Mouse (Mus musculus) spleen, postnatal 36 days (tissue): Measurements from ENCODE around the gene Slc17a7.
A peak's percentile ranks its signal among the peaks of the same experiment; 100 is the strongest.
"Not testable (repeated sequence)": the region's sequence is repeated elsewhere in the genome, so short reads cannot be mapped to it uniquely, and the experiment has no call there.

Experiments used
- DNase-seq, 2 experiments: peaks; one replicate each; pipeline ENCODE4 v3.0.0; 2022; ENCODE audit warnings: low spot score in 2 of 2, mixed read lengths in 1 of 2

Slc17a7 gene

DNA sequence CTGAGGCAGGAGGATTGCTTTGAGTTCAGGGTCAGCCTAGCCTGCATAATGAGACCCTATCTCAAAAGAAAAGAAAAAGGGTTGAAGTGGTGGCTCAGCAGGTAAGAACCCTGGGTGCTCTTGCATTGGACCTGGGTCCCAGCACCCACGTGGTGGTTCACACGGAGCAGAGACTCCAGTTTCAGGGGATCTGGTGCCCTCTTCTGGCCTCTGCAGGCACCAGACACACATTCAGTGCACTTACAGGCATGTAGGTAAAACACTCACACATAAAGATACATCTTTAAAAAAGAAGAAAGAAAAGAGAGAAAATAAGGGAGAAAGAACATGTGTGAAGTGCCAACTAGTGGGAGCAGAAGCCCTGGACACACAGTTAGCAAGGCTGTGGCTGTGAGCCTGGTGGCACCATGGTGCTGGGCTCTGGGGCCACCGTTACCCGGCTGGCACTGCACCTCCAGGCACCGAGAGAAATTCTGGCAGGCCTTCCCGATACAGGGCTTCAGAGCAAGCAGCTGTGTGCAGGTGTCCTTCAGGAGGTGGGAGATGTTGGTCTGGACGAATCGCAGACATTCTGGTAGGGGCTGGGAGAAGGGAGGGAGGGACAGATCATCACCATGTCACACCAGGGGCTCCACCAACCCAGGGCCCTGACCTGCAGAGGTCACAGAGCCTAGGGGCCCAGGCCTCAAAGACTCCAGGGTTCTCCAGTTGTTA lies 30.1 kb upstream of the Slc17a7 start:
- no peak for DNase-seq

DNA sequence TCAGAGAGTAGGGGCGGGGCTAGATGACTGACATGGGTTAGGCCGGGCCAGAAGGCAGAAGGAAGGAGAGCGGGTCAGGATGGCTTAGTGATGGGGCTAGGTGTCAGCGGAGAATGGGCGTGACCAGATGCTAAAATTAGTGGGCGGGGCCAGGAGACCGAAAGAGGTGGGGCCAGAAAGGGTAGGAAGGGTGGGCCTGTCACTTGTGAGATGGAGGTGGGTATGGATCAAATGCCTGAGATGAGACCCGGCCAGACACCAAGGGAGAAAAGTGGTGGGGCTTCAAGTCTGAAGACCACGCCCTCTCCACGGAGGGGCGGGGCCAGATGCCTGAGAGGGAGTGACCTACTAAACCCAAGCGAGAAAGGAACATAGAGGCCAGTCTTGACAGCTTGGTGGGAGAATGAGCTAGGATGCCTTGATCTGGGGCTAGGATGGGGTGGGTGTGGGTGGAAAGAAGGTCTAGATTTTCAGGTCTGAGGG lies 29.2 kb upstream of the Slc17a7 start:
- peak in 1 of 2 experiments; percentile 63 for DNase-seq

DNA sequence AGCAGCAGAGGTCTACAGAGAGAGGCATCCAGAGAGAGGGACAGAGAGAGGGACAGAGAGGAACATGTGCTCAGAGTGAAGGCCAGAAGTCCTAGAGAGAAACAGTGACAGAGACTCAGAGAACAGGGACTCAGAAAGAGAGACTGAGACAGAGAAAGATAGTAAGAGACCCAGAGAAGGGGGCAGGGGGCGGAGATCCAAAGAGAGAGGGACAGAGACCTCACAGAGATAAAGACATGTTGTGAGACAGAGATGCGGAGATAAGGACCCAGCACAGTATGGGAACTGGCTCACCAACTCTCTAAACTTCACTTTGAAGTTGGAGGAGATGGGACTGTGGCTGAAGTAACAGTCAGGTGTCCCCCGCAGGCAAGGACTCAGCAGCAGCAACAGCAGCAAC lies 28.4 kb upstream of the Slc17a7 start:
- no peak for DNase-seq

DNA sequence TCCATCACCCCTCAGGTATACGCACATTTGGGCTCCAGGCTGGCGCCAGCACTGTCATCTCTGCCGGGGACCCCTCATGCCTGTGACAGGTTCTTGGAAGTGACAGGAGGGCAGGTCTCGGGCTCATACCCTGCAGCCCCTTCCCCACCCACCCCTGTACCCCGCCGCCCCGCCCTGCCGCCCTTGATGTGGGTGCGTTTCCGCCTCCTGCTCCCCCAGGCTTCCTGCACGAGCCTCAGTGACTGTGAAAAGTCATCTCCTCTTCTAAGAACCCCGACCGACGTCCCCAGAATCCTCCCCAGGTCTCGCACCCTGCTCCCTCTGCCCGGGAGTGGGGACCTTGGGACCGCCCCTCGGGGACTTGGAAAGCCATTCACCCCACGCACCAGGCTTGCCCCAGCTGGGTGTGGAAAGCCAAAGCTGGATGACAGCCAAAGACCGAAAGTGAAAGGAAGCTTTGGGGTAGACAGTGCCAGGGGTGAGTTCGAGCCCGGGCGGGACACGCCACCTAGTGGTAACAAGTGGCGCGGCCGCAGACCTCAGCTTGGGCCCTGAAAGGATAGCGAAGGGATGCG lies 27.7 kb upstream of the Slc17a7 start, which contains the start of the genes Gm45713 and Flt3l:
Gene Gm45713, minus strand, starts transcription at position 239 of the 575 bp plus-strand sequence.
Gene Flt3l, minus strand, starts transcription at position 440 of the 575 bp plus-strand sequence.
- peak; percentile 87 to 90 for DNase-seq

DNA sequence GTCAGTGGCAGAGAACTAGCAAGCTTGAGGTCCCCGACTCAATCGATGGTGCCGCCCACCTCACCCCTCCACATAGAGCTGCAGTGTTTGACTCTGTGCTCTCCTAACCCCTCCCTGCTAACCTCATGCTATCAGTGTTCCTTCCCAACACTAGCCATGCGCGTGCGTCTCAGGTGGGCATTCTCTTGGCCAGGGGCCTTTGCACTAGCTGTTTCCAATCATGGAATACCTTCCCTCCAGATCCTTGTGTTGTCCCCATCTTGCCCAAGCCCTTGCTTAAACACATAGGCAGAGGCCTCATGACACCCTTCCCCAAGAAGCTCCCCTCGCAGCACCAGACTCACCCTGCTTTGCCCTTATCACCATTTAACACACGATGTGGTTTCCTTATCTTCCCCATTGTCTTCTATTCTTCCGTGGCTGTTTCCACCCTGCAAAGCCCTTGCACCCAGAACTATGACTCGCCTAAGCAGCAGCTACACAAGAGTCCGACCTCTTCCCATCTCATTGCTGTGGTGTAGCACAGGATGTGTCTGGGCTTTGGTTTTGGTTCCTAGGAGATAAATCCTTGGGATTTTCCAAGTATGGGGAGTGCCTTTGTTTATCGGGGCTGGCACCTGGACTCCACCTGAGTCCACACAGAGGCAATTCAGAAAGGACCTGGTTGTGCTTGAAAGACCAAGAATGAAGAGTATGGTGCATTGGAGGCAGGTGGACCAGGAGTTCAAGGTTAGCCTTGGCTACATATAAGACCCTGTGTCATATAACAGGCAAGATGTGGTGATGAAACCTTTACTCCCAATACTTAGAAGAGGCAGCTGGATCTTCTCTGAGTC lies 26.4 kb upstream of the Slc17a7 start:
- DNase-seq, result no peak

DNA sequence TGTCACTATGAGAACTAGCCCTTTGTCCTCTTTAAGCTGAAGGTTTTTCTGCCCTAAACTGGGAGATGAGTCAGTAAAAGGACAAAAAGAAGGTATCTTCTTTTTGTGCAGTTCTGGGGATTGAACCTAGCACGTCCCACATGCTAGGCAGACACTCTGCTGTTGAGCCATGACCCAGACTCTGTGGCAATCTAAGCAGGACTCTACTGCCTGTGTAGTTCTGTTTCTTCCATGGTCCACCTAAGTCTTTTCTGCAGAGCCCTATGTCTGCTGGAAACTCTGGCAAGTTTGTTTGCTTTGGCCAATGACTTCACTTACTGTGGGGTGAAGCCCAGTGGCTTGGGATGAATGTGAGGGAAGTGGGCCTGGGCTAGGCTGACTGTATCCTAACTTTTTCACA lies 25.3 kb upstream of the Slc17a7 start:
- no peak for DNase-seq

DNA sequence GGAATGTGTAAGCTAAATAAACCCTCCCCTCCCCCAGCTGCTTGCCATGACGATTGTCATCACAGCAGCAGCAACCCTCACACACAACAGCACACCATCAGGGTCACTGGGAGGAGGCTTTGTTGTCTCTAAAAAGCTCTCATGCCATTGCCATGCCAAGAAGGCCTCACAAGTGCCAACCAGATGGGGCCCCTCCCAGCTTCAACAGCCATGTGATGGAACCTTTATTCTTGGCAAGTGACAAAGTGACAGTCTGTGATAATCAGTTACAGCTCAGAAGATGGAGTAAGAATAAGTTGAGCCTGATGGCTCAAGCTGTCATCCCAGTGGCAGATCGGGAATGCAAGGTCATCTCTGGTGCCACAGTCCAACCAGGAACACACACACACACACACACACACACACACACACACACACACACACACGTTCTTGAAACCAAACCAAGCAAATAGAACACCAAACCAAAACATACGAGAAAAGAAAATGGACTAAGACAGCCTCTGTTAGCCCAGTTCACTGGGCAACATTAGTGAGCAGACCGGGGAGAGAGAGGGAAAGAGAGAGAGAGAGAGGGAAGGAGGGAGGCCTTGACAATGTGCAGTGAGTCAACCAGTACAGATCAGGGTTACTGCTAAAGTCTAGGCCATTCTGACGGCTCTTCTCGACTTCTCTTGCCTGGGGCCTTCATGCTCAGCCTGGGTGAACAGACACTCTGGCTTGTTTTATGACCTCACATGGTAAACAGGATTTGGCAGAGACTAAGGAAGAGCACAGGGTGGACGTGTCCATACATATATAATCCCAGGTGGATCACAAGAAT lies 23.6 kb upstream of the Slc17a7 start:
- no peak for DNase-seq

DNA sequence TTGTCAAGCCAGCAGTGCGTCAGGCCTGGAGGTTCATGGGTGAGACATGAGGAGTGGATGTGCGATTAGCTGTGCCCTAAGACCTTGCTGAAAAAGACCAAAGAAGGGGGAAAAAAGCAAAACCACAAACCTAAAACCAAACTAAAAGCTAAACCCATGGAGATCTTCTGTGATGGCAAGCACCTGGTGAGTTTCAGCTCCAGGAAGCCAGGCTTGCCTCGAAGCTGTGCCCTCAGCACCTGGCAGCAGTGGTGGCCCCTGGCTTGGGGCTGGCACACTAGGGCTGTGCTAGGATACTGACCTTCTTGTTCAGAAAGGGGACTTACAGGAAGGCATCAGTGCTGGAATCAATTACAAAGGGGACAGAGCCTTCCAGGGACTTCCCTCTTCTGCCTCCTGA lies 22.4 kb upstream of the Slc17a7 start:
- no peak for DNase-seq

DNA sequence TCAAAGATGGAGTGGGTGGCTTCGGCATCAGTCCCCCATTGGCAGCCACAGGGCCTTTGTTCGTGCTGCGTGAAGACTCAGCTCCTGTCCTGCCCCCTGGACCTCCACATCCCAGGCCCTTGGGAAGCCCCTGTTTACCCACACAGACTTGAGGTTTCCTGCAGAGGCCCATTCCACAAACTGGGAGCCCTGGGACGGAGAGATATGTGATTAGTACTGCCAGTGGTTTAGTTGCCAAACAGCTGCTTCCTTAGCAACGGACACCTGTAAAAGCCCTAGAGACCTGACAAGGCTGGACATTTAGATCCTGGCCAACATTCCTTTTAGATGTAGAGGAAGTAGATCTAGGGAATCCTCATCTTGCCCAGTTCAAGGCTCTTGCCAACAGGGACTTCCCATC lies 21.8 kb upstream of the Slc17a7 start:
- DNase-seq, result no peak

DNA sequence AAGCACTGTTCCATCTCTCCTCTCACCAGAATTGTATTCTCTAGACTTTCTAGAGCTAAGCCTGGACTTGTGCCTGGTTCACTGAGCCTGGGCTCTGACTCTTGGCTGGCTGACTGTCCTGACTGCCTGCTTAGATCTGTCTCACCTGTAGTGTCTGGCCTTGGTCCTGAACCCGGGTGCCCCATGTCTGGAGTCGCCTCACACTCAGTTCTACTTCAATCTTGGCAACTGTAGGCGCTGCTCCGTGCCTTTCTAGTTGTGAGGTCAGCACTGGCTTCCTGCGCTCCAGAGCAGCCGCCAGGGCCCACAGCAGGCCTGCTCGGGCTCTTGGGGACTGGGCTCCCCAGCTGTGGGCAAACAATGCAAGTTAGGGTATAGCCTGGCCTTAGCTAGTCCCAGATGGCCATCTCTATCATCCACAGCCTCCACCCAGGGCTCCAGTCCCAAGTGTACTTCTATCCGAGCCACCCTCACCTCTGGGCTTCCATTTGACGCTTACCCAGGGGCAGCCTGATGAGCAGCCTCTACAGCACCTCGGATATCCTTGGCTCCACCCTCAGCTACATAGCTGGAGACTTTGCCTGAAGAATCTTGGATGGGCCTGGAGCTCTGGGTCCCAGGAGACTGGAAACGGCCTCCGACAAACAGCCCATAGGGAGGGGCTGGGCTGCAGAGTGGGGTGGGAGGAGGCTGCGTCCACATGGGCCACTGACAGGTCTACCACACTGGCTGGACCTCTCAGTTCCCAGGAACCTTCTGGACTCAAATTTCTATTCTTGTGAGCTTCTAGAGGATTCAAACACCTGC lies 19.2 kb upstream of the Slc17a7 start:
- no peak for DNase-seq

DNA sequence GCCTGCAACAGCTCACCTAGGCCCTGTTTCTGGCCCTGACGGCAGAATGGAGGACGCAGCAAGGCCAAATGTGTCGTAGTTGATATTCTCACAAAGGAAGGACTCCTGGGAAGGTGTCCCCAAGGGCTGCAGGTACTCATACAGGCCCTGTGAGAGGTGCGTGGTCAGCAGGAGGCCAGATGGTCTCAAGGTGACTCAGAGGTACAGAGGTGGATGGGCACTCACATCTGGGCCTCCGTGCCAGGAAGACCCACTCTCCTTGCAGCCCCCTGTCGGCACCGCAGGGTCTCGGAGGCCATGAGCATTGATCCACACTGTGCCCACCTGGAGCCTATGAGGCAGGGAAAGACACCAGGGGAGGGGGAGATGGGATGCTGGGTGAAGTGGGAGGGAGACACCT lies 18.3 kb upstream of the Slc17a7 start:
- no peak for DNase-seq

DNA sequence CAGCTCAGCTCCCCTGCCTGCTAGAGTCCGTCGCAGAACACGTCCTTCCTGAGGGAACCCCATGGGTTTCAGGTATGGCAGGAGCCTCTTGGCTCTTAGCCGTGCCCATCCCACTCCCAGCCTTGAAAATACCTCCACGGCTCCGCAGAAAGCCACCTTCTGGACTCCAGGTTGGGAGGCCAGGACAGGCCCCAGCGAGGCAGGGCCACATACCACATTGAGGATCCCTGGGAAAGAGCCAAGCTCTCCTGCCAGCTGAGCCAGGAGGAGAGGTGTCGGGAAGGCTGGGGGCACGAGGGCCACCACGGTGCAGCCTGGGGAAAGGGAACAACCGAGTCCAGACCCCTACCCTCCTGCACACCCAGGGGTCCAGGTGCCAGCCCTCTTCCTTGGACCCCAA lies 16.5 kb upstream of the Slc17a7 start:
- no peak for DNase-seq

DNA sequence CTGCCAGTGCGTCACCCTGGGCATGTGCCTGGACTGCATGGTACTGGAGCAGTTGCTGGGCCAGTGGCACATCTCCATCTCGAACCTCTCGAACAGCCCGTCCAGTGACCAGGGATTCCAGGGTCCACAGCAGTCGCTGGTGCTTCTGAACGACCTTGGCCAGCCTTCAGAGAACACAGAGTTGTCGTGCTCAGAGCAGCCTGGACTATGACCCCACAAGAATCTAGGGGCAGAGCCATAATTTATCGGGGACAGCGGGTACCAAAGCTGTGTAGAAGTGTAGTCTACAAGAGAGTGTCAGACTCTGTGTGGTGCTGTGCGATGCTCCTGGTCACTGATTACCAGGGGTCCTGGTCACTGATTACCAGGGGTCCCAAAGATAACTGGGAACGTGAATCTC lies 15.8 kb upstream of the Slc17a7 start:
- no peak for DNase-seq

DNA sequence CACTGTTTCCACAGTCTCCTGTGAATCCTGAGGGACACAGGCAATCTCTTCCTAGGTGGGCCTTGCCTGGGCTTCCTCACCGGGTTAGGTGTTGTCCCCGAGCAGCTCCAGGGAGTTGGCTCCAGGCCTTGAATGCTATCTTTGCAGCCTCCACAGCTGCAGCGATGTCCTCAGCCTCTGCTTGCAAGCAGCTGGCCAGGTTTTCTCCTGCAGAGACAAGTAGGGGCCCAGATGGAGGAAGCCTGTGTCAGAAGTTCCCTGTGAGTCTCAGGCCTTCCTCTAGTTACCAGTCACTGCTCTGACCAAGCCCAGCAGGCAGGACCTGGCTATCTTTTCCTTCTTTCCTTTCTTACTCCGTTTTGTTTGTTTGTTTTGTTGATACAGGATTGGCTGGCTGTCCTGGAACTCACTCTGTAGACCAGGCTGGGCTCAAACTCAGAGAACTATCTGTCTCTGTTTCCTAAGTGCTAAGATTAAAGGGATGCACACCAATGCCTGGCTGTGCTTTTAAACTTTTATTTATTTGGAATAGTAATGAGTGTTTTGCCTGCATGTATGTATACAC lies 15.1 kb upstream of the Slc17a7 start:
- DNase-seq, result no peak

DNA sequence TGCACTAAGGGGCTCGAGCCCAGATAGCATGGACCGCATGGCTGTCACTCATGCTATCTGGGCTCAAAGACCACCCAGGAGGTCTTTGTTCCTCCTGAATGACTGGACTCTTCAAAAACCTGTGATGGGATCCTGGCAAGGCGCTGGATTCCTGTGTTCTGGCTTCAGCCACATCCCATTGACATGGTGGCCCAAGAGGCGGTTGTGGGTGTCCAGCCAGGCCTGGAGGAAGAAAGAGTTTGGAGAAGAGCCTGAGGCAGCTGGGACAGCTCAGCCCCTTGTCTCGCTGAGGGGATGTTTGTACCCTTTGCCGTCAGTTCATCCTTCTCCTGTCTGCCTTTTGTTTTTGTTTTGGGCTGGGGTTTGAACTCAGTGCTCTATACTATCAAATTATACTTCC lies 14.2 kb upstream of the Slc17a7 start:
- DNase-seq, result no peak

DNA sequence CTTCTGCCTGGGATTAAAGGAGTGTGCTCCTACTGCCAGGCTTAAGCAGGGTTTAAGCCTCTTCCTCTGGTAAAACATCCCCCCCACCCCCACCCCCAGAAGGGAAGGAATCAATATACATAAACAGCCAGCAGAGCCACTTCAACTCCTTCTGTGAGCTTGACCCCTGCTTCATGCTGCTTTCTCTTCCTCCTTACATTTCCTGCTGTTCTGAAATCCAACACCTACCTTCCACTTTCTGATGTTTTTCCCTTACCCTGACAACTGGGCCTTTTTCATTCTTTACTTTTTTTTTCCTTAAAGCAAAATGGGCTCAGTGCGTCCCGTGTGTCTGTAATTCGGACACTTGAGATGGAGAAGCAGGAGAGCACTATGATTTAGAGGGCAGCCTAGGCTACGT lies 13.4 kb upstream of the Slc17a7 start:
- no peak for DNase-seq

DNA sequence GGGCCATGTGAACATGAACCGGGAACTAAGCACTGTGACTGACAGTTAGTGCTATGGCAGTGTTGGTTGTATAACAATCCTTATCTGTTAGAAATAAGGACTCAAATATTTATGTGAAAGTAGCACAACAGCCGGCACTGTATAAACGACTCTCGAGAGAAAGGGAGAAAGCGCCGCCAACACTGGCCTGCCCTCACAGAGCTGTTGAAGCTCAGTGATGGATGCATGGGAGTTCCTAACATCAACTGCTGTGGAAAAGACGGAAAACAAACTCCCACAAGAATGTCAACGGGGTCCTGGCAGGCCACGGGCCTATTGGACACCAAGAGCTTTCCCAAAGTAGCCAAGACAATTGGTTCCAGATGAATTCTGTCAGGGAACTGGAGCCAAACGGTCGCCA lies 12.4 kb upstream of the Slc17a7 start:
- DNase-seq, result no peak

DNA sequence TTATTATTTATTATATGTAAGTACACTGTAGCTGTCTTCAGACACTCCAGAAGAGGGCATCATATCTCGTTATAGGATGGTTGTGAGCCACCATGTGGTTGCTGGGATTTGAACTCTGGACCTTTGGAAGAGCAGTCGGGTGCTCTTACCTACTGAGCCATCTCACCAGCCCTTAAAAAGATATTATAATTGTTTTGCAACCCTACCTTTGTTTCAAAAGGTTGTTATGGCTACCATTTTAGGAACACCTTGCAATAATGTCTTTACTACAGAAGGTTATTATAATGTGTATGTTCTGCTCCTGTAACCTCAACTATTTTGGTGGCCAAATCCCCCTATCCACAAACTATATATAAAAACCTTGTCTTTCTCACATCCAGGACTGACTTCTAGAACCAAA lies 10.7 kb upstream of the Slc17a7 start:
- not testable (repeated sequence) for DNase-seq

DNA sequence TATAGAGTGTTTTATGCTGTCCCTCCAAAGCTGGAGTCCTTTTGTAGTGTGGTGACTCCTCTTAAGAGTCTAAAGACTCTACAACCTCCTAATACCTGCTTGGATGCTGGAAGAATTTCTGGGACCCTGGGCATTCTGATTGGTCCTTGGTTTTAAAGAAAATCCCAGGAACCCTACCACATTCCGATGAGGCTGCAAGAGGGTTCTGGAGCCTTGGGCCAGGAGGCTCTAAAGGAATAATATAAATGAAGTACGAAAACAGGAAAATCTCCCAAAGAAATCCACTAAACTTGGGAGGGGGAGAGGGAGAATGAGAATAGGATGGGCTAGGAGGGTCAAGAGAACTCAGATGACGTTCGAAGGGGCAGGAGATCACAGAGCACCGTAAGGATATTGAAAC lies 10.2 kb upstream of the Slc17a7 start:
- DNase-seq, result no peak
